Mouse (Mus musculus): ENCODE data around the gene Frmd4b. TPM values are rescaled to one million over a fixed set of nuclear protein-coding genes. Genes with fewer than 3 reads are reported as not detected.
A peak's percentile ranks its signal among the peaks of the same experiment; 100 is the strongest.

Gene Frmd4b
- polyA plus RNA-seq, 1 experiment from 2014 or later, result 22.2 TPM

GRCm38 (mm10) chr6:97395477-97396350 lies 221.6 kb downstream of the Frmd4b start:
- Histone ChIP-seq H3K4me3 (ENCODE audit: low read depth, low read length) (no peak overlapping the region), H3K27me3 (ENCODE audit: control insufficient read depth, insufficient read depth, low read length) (no peaks in the 10 kb centered on the region), H3K36me3 (ENCODE audit: control insufficient read depth, insufficient read depth, low read length) (no peaks in the 10 kb centered on the region), H3K4me2 (replicated peaks; ENCODE audit: low read depth, low read length) (no peak overlapping the region; the same call in 1 of the 2 replicates), H3K9ac (replicated peaks; ENCODE audit: low read depth, low read length) (no peak overlapping the region), H3K27ac (ENCODE audit: low read length) (no peak overlapping the region; the same call in 1 of the 2 replicates), H3K9me3 (ENCODE audit: control insufficient read depth, low read depth, low read length) (no peaks in the 10 kb centered on the region), H3K4me1 (ENCODE audit: control insufficient read depth, insufficient read depth, low read length) (peaks cover 9% of the 10 kb centered on the region)
- 23% methylated on average over 17 of the region's 17 CpGs for WGBS
- ATAC-seq (ENCODE audit: insufficient number of reproducible peaks, insufficient read depth, low FRiP score, low read depth), result peak; percentile 11; the same call in 1 of the 2 replicates

GRCm38 (mm10) chr6:97394473-97395075 lies 222.8 kb downstream of the Frmd4b start:
- no peak overlapping the region for H3K27ac ChIP-seq (ENCODE audit: low read length)
- H3K36me3 ChIP-seq (ENCODE audit: control insufficient read depth, insufficient read depth, low read length), result no peaks in the 10 kb centered on the region
- H3K4me1 ChIP-seq (ENCODE audit: control insufficient read depth, insufficient read depth, low read length), result peaks cover 9% of the 10 kb centered on the region
- H3K4me2 ChIP-seq (replicated peaks; ENCODE audit: low read depth, low read length), result no peak overlapping the region
- 41% methylated on average over 12 of the region's 12 CpGs for WGBS
- H3K27me3 ChIP-seq (ENCODE audit: control insufficient read depth, insufficient read depth, low read length), result no peaks in the 10 kb centered on the region
- no peak for ATAC-seq (ENCODE audit: insufficient number of reproducible peaks, insufficient read depth, low FRiP score, low read depth)
- H3K9ac ChIP-seq (replicated peaks; ENCODE audit: low read depth, low read length), result no peak overlapping the region
- no peaks in the 10 kb centered on the region for H3K9me3 ChIP-seq (ENCODE audit: control insufficient read depth, low read depth, low read length)
- no peak overlapping the region for H3K4me3 ChIP-seq (ENCODE audit: low read depth, low read length)

GRCm38 (mm10) chr6:97392912-97393311 lies 224.4 kb downstream of the Frmd4b start:
- WGBS, result 90% methylated on average over 3 of the region's 3 CpGs
- no peak for ATAC-seq (ENCODE audit: insufficient number of reproducible peaks, insufficient read depth, low FRiP score, low read depth)

GRCm38 (mm10) chr6:97387388-97387787 lies 230.0 kb downstream of the Frmd4b start:
- ATAC-seq (ENCODE audit: insufficient number of reproducible peaks, insufficient read depth, low FRiP score, low read depth), result no peak
- H3K36me3 ChIP-seq (ENCODE audit: control insufficient read depth, insufficient read depth, low read length), result no peaks in the 10 kb centered on the region
- no peak overlapping the region for H3K4me3 ChIP-seq (ENCODE audit: low read depth, low read length)
- 83% methylated on average over 6 of the region's 6 CpGs for WGBS
- H3K27me3 ChIP-seq (ENCODE audit: control insufficient read depth, insufficient read depth, low read length), result no peaks in the 10 kb centered on the region
- no peak overlapping the region for H3K4me2 ChIP-seq (replicated peaks; ENCODE audit: low read depth, low read length)
- no peaks in the 10 kb centered on the region for H3K4me1 ChIP-seq (ENCODE audit: control insufficient read depth, insufficient read depth, low read length)
- H3K27ac ChIP-seq (ENCODE audit: low read length), result no peak overlapping the region
- no peaks in the 10 kb centered on the region for H3K9me3 ChIP-seq (ENCODE audit: control insufficient read depth, low read depth, low read length)
- H3K9ac ChIP-seq (replicated peaks; ENCODE audit: low read depth, low read length), result no peak overlapping the region

More at GRCm38 (mm10) chr6:97392912-97393311, 224.4 kb downstream of the Frmd4b start:
- Histone ChIP-seq H3K4me2 (replicated peaks; ENCODE audit: low read depth, low read length) (no peak overlapping the region), H3K27ac (ENCODE audit: low read length) (no peak overlapping the region), H3K36me3 (ENCODE audit: control insufficient read depth, insufficient read depth, low read length) (no peaks in the 10 kb centered on the region), H3K4me3 (ENCODE audit: low read depth, low read length) (no peak overlapping the region), H3K9ac (replicated peaks; ENCODE audit: low read depth, low read length) (no peak overlapping the region), H3K4me1 (ENCODE audit: control insufficient read depth, insufficient read depth, low read length) (peaks cover 9% of the 10 kb centered on the region), H3K9me3 (ENCODE audit: control insufficient read depth, low read depth, low read length) (no peaks in the 10 kb centered on the region), H3K27me3 (ENCODE audit: control insufficient read depth, insufficient read depth, low read length) (no peaks in the 10 kb centered on the region)

- ATAC-seq (ENCODE audit: insufficient number of reproducible peaks, insufficient read depth, low FRiP score, low read depth), result no peak
- H3K4me1 ChIP-seq (ENCODE audit: control insufficient read depth, insufficient read depth, low read length), result no peaks in the 10 kb centered on the region
- H3K27me3 ChIP-seq (ENCODE audit: control insufficient read depth, insufficient read depth, low read length), result no peaks in the 10 kb centered on the region
- H3K4me2 ChIP-seq (replicated peaks; ENCODE audit: low read depth, low read length), result no peak overlapping the region
- H3K9ac ChIP-seq (replicated peaks; ENCODE audit: low read depth, low read length), result no peak overlapping the region
- no peak overlapping the region for H3K4me3 ChIP-seq (ENCODE audit: low read depth, low read length)
- no peaks in the 10 kb centered on the region for H3K9me3 ChIP-seq (ENCODE audit: control insufficient read depth, low read depth, low read length)
- H3K36me3 ChIP-seq (ENCODE audit: control insufficient read depth, insufficient read depth, low read length), result no peaks in the 10 kb centered on the region
- 83% methylated on average over 5 of the region's 5 CpGs for WGBS
- H3K27ac ChIP-seq (ENCODE audit: low read length), result no peak overlapping the region
Observed at GRCm38 (mm10) chr6:97384918-97385317, 232.4 kb downstream of the Frmd4b start.

- no peak overlapping the region for H3K27ac ChIP-seq (ENCODE audit: low read length)
- H3K4me3 ChIP-seq (ENCODE audit: low read depth, low read length), result no peak overlapping the region
- WGBS, result 87% methylated on average over 4 of the region's 4 CpGs
- no peaks in the 10 kb centered on the region for H3K36me3 ChIP-seq (ENCODE audit: control insufficient read depth, insufficient read depth, low read length)
- H3K9ac ChIP-seq (replicated peaks; ENCODE audit: low read depth, low read length), result no peak overlapping the region
- no peak overlapping the region for H3K4me2 ChIP-seq (replicated peaks; ENCODE audit: low read depth, low read length)
- H3K27me3 ChIP-seq (ENCODE audit: control insufficient read depth, insufficient read depth, low read length), result no peaks in the 10 kb centered on the region
- ATAC-seq (ENCODE audit: insufficient number of reproducible peaks, insufficient read depth, low FRiP score, low read depth), result no peak
- no peaks in the 10 kb centered on the region for H3K9me3 ChIP-seq (ENCODE audit: control insufficient read depth, low read depth, low read length)
- no peaks in the 10 kb centered on the region for H3K4me1 ChIP-seq (ENCODE audit: control insufficient read depth, insufficient read depth, low read length)
Observed at GRCm38 (mm10) chr6:97381275-97381674, 236.1 kb downstream of the Frmd4b start.

- H3K27ac ChIP-seq (ENCODE audit: low read length), result no peak overlapping the region
- H3K9me3 ChIP-seq (ENCODE audit: control insufficient read depth, low read depth, low read length), result no peaks in the 10 kb centered on the region
- no peak for ATAC-seq (ENCODE audit: insufficient number of reproducible peaks, insufficient read depth, low FRiP score, low read depth)
- H3K4me1 ChIP-seq (ENCODE audit: control insufficient read depth, insufficient read depth, low read length), result 0 out of 2 replicates have a peak, but pooled peaks cover 3% of the 10 kb centered on the region
- no peaks in the 10 kb centered on the region for H3K36me3 ChIP-seq (ENCODE audit: control insufficient read depth, insufficient read depth, low read length)
- no peak overlapping the region for H3K9ac ChIP-seq (replicated peaks; ENCODE audit: low read depth, low read length)
- no peak overlapping the region for H3K4me3 ChIP-seq (ENCODE audit: low read depth, low read length)
- WGBS, result 54% methylated on average over 2 of the region's 2 CpGs
- H3K27me3 ChIP-seq (ENCODE audit: control insufficient read depth, insufficient read depth, low read length), result no peaks in the 10 kb centered on the region
- H3K4me2 ChIP-seq (replicated peaks; ENCODE audit: low read depth, low read length), result no peak overlapping the region
Observed at GRCm38 (mm10) chr6:97370947-97371346, 246.4 kb downstream of the Frmd4b start.

GRCm38 (mm10) chr6:97370460-97370859 lies 246.9 kb downstream of the Frmd4b start:
- no peaks in the 10 kb centered on the region for H3K36me3 ChIP-seq (ENCODE audit: control insufficient read depth, insufficient read depth, low read length)
- H3K4me1 ChIP-seq (ENCODE audit: control insufficient read depth, insufficient read depth, low read length), result 0 out of 2 replicates have a peak, but pooled peaks cover 3% of the 10 kb centered on the region
- no peak for ATAC-seq (ENCODE audit: insufficient number of reproducible peaks, insufficient read depth, low FRiP score, low read depth)
- H3K9ac ChIP-seq (replicated peaks; ENCODE audit: low read depth, low read length), result no peak overlapping the region
- no peak overlapping the region for H3K27ac ChIP-seq (ENCODE audit: low read length)
- no peak overlapping the region for H3K4me2 ChIP-seq (replicated peaks; ENCODE audit: low read depth, low read length)
- H3K9me3 ChIP-seq (ENCODE audit: control insufficient read depth, low read depth, low read length), result no peaks in the 10 kb centered on the region
- 63% methylated on average over 1 of the region's 1 CpGs for WGBS
- no peaks in the 10 kb centered on the region for H3K27me3 ChIP-seq (ENCODE audit: control insufficient read depth, insufficient read depth, low read length)
- H3K4me3 ChIP-seq (ENCODE audit: low read depth, low read length), result no peak overlapping the region
